Mouse (Mus musculus) heart, embryonic 11.5 days (tissue): Measurements from ENCODE around the gene Polg. TPM values are rescaled to one million over a fixed set of nuclear protein-coding genes. Genes with fewer than 3 reads are reported as not detected.

Experiments used
- ATAC-seq: fragments of 200-750 bp; cut with Nextera tagmentation; replicated peaks from 2 replicates; pipeline ENCODE4 v1.8.0; 2017; ENCODE audit warnings: moderate library complexity; ENCODE audit not compliant: insufficient number of reproducible peaks, low FRiP score, low TSS enrichment
- H3K27ac ChIP-seq: fragments of 300-500 bp; sonication (generic); 2 replicates; pipeline ENCODE4 v1.5.1; 2014; ENCODE audit warnings: mild to moderate bottlenecking, low read depth, low read length
- H3K27me3 ChIP-seq: fragments of 300-500 bp; sonication (generic); 2 replicates; pipeline ENCODE4 v1.6.1; 2014; ENCODE audit warnings: mild to moderate bottlenecking, low read length, mixed read lengths; ENCODE audit not compliant: control insufficient read depth, insufficient read depth
- H3K36me3 ChIP-seq: fragments of 300-500 bp; sonication (generic); 2 replicates; pipeline ENCODE4 v1.6.1; 2014; ENCODE audit warnings: mild to moderate bottlenecking, low read length, moderate library complexity, mixed read lengths; ENCODE audit not compliant: control insufficient read depth, insufficient read depth
- H3K4me1 ChIP-seq: fragments of 300-500 bp; sonication (generic); 2 replicates; pipeline ENCODE4 v1.6.1; 2014; ENCODE audit warnings: low read length; ENCODE audit not compliant: control insufficient read depth, insufficient read depth
- H3K4me2 ChIP-seq: fragments of 300-500 bp; sonication (generic); 2 replicates; pipeline ENCODE4 v1.6.1; 2014; ENCODE audit warnings: mild to moderate bottlenecking, moderate library complexity
- H3K4me3 ChIP-seq: fragments of 300-500 bp; sonication (generic); 2 replicates; pipeline ENCODE4 v1.5.1; 2014; ENCODE audit warnings: low read depth, low read length
- H3K9ac ChIP-seq: fragments of 300-500 bp; sonication (generic); 2 replicates; pipeline ENCODE4 v1.6.1; 2014; ENCODE audit warnings: mild to moderate bottlenecking, low read depth, low read length, moderate library complexity
- H3K9me3 ChIP-seq: fragments of 300-500 bp; sonication (generic); replicated peaks from 2 replicates; pipeline ENCODE4 v1.6.1; 2016; ENCODE audit warnings: low read length; ENCODE audit not compliant: control insufficient read depth
- WGBS: fragments of 180-500 bp; shearing (Covaris S2); extraction: QIAGEN DNeasy Blood & Tissue Kit; methylation state at CpG from one replicate; pipeline ENCODE4 v1.1.7; 2014; ENCODE audit not compliant: insufficient replicate concordance; 5-methylcytosine and 5-hydroxymethylcytosine counted together
- polyA plus RNA-seq: library from polyadenylated mRNA; unstranded; fragments of >200 nt; fragmentation: Nextera tagmentation; extraction: Ambion mirVana; gene quantifications from 2 replicates; pipeline ENCODE4 v1.2.1, GENCODE M21; 2014

Gene Polg
- polyA plus RNA-seq = 23.9 and 28.1 TPM in 2 replicates

- H3K4me2 ChIP-seq = peak within 1 kb of the TSS; percentile 80
- H3K4me3 ChIP-seq = peak within 1 kb of the TSS; percentile 92
- under 1% methylated on average over 74 of the region's 76 CpGs for WGBS
- peak within 1 kb of the TSS; percentile 84 for H3K27ac ChIP-seq
- peak within 1 kb of the TSS; percentile 93 for H3K9ac ChIP-seq
- H3K27me3 ChIP-seq = peaks cover 3% of the 10 kb centered on the region; the same call in 1 of the 2 replicates
- ATAC-seq = peak; percentile 96
- peaks cover 29% of the 10 kb centered on the region for H3K4me1 ChIP-seq
- H3K36me3 ChIP-seq = 0 out of 2 replicates have a peak, but pooled peaks cover 7% of the 10 kb centered on the region
- no peaks in the 10 kb centered on the region for H3K9me3 ChIP-seq
Observed at GRCm38 (mm10) chr7:79466053-79466901, at the start of gene Polg. Polg (minus strand) TSS chr7:79466362.

DNA sequence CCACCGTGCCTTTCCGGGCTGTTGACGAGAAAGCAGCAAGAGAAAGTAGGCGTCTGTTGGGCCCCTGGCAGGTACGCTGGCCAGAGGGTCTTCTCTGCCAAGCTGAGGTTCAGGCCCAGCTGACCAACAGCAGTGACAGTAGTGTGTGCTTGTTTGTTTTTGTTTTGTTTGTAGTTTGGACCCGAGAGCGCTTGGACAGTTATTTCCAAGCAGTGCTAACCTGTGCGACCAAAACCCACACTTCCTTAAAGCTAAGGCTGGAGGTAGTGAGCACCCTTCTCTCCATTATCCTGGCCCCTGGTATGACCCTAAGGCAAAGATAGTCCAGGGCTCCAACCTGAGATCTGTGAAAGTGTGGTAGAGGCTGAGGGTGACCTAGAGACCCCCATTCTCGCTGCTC is 49.7 kb upstream of the Polg start:
- Histone ChIP-seq H3K27me3 (peaks cover 84% of the 10 kb centered on the region), H3K36me3 (no peaks in the 10 kb centered on the region), H3K4me1 (peaks cover 18% of the 10 kb centered on the region), H3K4me3 (peak overlapping the region; percentile 39), H3K9ac (no peak overlapping the region), H3K9me3 (no peaks in the 10 kb centered on the region), H3K4me2 (peak overlapping the region; percentile 70), H3K27ac (no peak overlapping the region)
- 35% methylated on average over 9 of the region's 9 CpGs for WGBS
- no peak for ATAC-seq

DNA sequence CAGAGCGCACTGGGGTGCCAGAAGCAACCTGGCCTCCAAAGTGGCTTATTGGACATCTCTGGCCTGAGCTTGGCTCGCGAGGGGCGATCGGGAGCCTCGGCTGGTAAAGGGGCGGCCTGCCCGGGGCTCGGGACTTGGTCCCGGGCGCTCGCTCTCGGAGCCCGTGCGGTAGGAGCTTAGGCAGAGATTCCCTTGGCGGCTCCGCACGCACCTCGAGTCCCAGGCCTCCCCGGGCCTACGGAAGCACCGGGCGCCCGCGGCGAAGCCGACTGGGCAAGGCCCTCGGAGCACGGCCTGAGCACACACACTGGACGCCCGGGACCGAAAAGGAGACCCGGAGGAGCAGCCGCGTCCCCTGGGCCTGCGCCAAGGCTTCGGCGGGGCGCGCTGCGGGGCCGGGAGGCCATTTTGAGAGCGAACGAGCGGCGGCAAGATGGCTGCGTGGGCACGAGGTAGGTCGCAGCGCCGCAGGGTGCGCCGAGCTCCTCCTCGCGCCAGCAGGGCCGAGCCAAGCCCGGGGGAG is 49.1 kb upstream of the Polg start:
- Histone ChIP-seq H3K27ac (no peak overlapping the region), H3K9ac (no peak overlapping the region), H3K4me2 (peak overlapping the region; percentile 70), H3K27me3 (peaks cover 89% of the 10 kb centered on the region), H3K4me1 (peaks cover 12% of the 10 kb centered on the region), H3K36me3 (no peaks in the 10 kb centered on the region), H3K4me3 (peak overlapping the region; percentile 39), H3K9me3 (no peaks in the 10 kb centered on the region)
- no peak for ATAC-seq
- 2% methylated on average over 57 of the region's 57 CpGs for whole genome bisulfite sequencing

DNA sequence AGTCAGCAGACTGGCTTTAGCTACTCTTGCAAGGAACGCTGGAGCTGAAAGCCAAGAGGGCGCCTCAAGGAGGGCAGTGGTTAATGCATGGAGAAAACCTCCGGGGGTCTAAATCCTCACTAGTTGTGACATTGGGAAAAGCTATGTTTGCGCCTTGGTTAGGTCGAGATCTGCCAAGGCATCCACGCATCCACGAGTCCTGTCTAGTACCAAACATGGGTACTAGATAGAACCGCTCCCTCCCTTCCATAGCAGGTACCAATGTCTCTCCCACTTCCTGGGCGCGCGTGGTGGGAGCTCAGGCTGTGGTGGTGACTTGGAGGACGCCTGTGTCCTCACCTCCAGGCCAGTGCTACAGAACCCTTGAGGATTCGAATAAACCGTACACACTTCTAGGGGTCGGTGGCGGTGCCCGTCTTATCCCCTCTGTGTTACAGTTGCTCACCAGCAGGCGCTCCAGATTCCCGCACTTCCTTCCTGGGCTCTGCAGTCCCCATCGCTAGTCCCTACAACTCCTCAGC is 48.3 kb upstream of the Polg start:
- peaks cover 97% of the 10 kb centered on the region for H3K27me3 ChIP-seq
- H3K4me2 ChIP-seq = no peak overlapping the region
- H3K36me3 ChIP-seq = no peaks in the 10 kb centered on the region
- no peak overlapping the region for H3K4me3 ChIP-seq
- no peak for ATAC-seq
- H3K27ac ChIP-seq = no peak overlapping the region
- no peak overlapping the region for H3K9ac ChIP-seq
- WGBS = 1% methylated on average over 20 of the region's 20 CpGs
- peaks cover 5% of the 10 kb centered on the region for H3K4me1 ChIP-seq
- no peaks in the 10 kb centered on the region for H3K9me3 ChIP-seq

- no peak overlapping the region for H3K4me3 ChIP-seq
- ATAC-seq = no peak
- H3K36me3 ChIP-seq = no peaks in the 10 kb centered on the region
- no peak overlapping the region for H3K9ac ChIP-seq
- H3K4me2 ChIP-seq = no peak overlapping the region
- 12% methylated on average over 2 of the region's 2 CpGs for WGBS
- H3K9me3 ChIP-seq = no peaks in the 10 kb centered on the region
- no peak overlapping the region for H3K27ac ChIP-seq
- H3K4me1 ChIP-seq = peaks cover 9% of the 10 kb centered on the region
- peaks cover 97% of the 10 kb centered on the region for H3K27me3 ChIP-seq
Observed at GRCm38 (mm10) chr7:79513466-79513865, 47.3 kb upstream of the Polg start.

GRCm38 (mm10) chr7:79512496-79512895 is 46.3 kb upstream of the Polg start:
- Histone ChIP-seq H3K36me3 (no peaks in the 10 kb centered on the region), H3K4me3 (no peak overlapping the region), H3K27me3 (peaks cover 97% of the 10 kb centered on the region), H3K9ac (no peak overlapping the region), H3K9me3 (no peaks in the 10 kb centered on the region), H3K27ac (no peak overlapping the region), H3K4me2 (no peak overlapping the region), H3K4me1 (peaks cover 9% of the 10 kb centered on the region)
- WGBS = 6% methylated on average over 4 of the region's 4 CpGs
- no peak for ATAC-seq

- no peak for ATAC-seq
- H3K36me3 ChIP-seq = no peaks in the 10 kb centered on the region
- no peak overlapping the region for H3K4me3 ChIP-seq
- H3K9me3 ChIP-seq = no peaks in the 10 kb centered on the region
- 4% methylated on average over 5 of the region's 5 CpGs for WGBS
- H3K27ac ChIP-seq = no peak overlapping the region
- H3K27me3 ChIP-seq = peaks cover 97% of the 10 kb centered on the region
- no peak overlapping the region for H3K9ac ChIP-seq
- H3K4me2 ChIP-seq = no peak overlapping the region
- H3K4me1 ChIP-seq = peaks cover 9% of the 10 kb centered on the region
Observed at GRCm38 (mm10) chr7:79511656-79512055, 45.5 kb upstream of the Polg start.

DNA sequence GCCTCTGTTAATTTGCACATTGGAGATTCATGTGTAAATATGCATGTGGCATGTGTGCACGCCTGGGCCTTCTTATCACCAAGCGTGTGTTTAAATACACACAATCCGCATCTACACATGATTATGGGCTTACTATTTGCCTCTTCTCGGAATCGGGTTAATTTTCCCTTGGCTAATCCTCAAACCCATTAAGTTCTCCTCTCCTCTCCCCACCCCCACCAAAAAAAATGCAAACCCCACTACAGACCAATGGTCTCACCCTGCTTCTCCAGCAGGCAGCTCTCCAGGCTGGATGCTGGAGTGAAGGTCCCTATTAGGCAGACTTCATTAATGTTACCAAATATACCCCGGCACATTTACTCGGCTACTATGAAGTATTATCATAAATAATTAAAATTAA is 45.0 kb upstream of the Polg start:
- H3K9ac ChIP-seq = no peak overlapping the region
- H3K4me1 ChIP-seq = peaks cover 9% of the 10 kb centered on the region
- peaks cover 97% of the 10 kb centered on the region for H3K27me3 ChIP-seq
- no peak for ATAC-seq
- no peak overlapping the region for H3K4me3 ChIP-seq
- H3K4me2 ChIP-seq = no peak overlapping the region
- H3K27ac ChIP-seq = no peak overlapping the region
- 18% methylated on average over 7 of the region's 7 CpGs for WGBS
- H3K9me3 ChIP-seq = no peaks in the 10 kb centered on the region
- H3K36me3 ChIP-seq = no peaks in the 10 kb centered on the region
